Mouse (Mus musculus): ENCODE measurements at regions not wholly inside any gene's neighbourhood (a gene's known extent, or its start where the extent isn't known, plus 50 kb on each side); places are given as distances from the start of the nearest gene placed in this dataset.

DNA sequence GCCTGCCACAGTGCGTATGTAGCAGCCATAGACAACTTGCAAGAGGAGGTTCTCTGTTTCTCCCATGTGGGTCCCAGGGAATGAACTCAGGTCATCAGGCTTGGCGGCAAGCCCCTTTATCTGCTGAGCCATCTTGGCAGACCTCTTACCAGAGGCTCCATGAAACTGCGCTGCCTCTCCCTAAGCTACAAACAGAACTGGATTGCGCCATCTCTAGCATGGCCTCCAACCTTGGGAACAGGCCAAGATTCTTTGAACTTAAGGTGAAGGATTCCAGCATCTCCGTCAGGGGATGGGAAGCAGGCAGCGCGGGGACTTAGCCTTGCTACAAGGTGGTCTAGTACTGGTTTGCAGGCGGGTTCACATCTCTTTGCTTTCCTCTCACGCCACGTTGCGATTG lies 201.8 kb upstream of the Kazn start:
- no peaks in the 10 kb centered on the region for H3K36me3 ChIP-seq
- H3K27ac ChIP-seq = no peak overlapping the region
- H3K4me1 ChIP-seq = no peaks in the 10 kb centered on the region
- no peak overlapping the region for H3K9ac ChIP-seq
- no peak for ATAC-seq
- WGBS (ENCODE audit: insufficient replicate concordance) = 85% methylated on average over 11 of the region's 11 CpGs
- H3K4me3 ChIP-seq = no peak overlapping the region
- H3K9me3 ChIP-seq (replicated peaks) = no peaks in the 10 kb centered on the region
- H3K27me3 ChIP-seq (replicated peaks) = no peaks in the 10 kb centered on the region
- H3K4me2 ChIP-seq = no peak overlapping the region

DNA sequence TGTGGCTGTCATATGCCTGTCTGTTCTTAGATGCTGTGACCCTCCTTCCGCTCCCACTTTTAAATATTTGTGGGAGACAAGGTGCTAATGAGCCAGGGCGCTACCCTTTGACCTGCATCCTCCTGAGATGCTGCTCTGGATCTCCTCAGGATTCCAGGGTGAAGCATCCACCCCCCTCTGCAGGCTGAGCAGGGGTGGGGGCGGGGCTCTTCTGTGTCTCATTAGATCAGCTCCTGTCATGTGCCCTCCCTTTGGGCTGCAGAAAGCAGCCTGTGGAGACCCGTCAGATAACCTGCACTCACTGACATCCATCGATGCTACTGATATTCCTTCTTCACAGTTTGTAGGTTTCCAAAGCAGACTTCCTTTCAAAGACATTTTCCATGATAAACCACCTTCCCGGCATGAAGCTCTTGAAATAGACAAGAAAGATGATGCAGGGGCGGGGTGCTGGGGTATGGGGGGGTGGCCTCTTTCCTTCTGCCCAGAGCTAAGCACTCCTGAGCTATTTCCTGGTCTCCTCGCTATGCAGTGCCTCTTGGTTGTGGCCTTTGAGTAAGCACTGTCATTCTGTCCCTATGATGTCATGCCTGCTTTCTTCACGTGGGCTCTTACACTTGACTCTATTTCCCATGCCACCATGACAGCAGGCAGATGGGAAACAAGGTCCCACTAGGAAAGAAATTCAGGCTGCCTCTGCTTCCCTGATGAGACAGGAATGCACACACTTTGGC lies 200.4 kb upstream of the Kazn start:
- Histone ChIP-seq H3K27me3 (replicated peaks) (no peaks in the 10 kb centered on the region), H3K4me3 (no peak overlapping the region), H3K27ac (no peak overlapping the region), H3K4me1 (no peaks in the 10 kb centered on the region), H3K9me3 (replicated peaks) (no peaks in the 10 kb centered on the region), H3K4me2 (no peak overlapping the region), H3K9ac (no peak overlapping the region), H3K36me3 (no peaks in the 10 kb centered on the region)
- no peak for ATAC-seq
- 38% methylated on average over 9 of the region's 9 CpGs for WGBS (ENCODE audit: insufficient replicate concordance)

DNA sequence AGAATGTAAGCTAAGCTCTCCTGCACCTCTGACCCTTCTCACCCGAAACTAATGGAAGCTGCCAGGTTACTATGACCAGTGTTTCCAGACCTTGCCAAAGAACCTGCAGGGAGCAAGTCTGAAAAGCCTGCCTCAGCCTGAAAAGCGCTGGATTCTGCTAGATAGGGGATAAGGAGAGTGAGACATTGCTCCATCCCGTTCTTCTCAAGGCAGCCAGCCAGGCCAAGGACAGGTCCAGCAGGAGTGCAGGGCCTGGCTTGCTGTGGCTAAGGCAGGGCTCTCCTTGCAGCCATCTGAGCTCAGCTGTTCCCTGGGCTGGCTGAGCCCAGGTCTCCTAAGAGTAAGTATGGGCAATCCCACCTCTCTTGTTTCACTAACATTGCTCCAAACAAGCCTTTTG lies 185.4 kb upstream of the Kazn start:
- H3K4me3 ChIP-seq = no peak overlapping the region
- no peak for ATAC-seq
- no peaks in the 10 kb centered on the region for H3K36me3 ChIP-seq
- no peaks in the 10 kb centered on the region for H3K27me3 ChIP-seq (replicated peaks)
- H3K27ac ChIP-seq = no peak overlapping the region
- H3K9ac ChIP-seq = no peak overlapping the region
- H3K4me1 ChIP-seq = no peaks in the 10 kb centered on the region
- H3K4me2 ChIP-seq = no peak overlapping the region
- no peaks in the 10 kb centered on the region for H3K9me3 ChIP-seq (replicated peaks)
- 49% methylated on average over 3 of the region's 3 CpGs for WGBS (ENCODE audit: insufficient replicate concordance)

DNA sequence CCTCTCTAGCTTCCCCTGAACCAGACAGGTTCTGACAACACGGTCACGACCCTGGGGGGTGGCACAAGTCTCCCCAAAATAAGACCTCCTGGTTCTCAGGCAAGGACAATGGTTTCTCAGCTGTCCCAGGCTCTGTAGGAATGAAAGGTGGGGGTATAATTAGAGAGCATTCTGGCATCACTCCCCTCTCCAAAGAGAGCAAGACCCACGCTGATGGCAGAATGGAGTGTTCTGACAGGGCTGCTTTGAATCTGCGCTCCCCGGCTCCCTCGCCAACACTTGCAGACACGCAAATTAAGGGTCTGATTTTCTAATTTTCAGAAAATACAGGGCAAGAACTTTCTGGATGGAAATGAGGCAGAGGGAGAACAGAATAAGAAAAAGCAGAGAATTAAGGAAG lies 181.2 kb upstream of the Kazn start:
- H3K9me3 ChIP-seq (replicated peaks) = no peaks in the 10 kb centered on the region
- H3K27me3 ChIP-seq (replicated peaks) = no peaks in the 10 kb centered on the region
- H3K4me2 ChIP-seq = no peak overlapping the region
- H3K27ac ChIP-seq = no peak overlapping the region
- ATAC-seq = no peak
- no peak overlapping the region for H3K4me3 ChIP-seq
- WGBS (ENCODE audit: insufficient replicate concordance) = 64% methylated on average over 7 of the region's 7 CpGs
- no peaks in the 10 kb centered on the region for H3K36me3 ChIP-seq
- no peaks in the 10 kb centered on the region for H3K4me1 ChIP-seq
- H3K9ac ChIP-seq = no peak overlapping the region

DNA sequence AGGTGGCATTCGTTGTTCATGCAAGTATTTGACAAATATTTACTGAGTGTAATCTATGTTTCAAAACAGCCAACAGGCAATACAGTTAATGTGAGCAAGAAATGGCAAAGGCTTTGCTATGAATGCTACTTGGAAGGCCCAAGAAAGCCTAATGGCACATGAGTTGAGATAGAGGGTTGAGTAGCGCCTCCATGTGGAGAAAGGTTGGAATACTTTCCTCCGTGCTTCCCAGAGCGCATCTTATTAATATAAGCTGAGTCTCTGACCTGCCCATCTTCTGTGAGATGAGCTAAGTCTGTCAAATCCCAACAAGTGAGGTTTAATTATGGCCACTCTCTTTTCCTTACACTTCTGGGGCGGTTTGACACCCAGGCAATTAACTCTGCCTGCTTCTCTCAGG lies 175.7 kb upstream of the Kazn start:
- Histone ChIP-seq H3K9me3 (replicated peaks) (no peaks in the 10 kb centered on the region), H3K27me3 (replicated peaks) (no peaks in the 10 kb centered on the region), H3K4me3 (no peak overlapping the region), H3K27ac (no peak overlapping the region), H3K4me2 (no peak overlapping the region), H3K9ac (no peak overlapping the region), H3K4me1 (no peaks in the 10 kb centered on the region), H3K36me3 (no peaks in the 10 kb centered on the region)
- 54% methylated on average over 5 of the region's 5 CpGs for WGBS (ENCODE audit: insufficient replicate concordance)
- ATAC-seq = no peak

DNA sequence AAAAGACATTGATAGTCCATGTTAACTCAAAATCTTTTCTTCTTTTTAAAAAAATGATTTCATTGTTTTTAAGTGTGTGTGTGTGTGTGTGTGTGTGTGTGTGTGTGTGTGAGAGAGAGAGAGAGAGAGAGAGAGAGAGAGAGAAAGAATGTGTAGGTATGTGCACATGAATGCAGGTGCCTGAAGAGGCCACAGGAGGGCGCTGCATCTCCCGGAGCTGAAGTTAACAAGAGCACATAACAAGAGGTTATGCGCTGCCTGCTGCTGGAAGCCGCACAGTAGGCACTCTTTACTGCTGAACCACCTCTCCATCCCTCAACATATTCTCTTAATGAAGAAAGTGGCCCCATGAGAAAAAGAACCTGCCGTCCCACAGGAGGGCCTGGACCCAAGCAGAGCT lies 172.6 kb upstream of the Kazn start:
- Histone ChIP-seq H3K4me1 (no peaks in the 10 kb centered on the region), H3K27me3 (replicated peaks) (no peaks in the 10 kb centered on the region), H3K9ac (no peak overlapping the region), H3K9me3 (replicated peaks) (no peaks in the 10 kb centered on the region), H3K36me3 (no peaks in the 10 kb centered on the region), H3K4me2 (no peak overlapping the region), H3K4me3 (no peak overlapping the region), H3K27ac (no peak overlapping the region)
- ATAC-seq = no peak
- 69% methylated on average over 5 of the region's 5 CpGs for WGBS (ENCODE audit: insufficient replicate concordance)

DNA sequence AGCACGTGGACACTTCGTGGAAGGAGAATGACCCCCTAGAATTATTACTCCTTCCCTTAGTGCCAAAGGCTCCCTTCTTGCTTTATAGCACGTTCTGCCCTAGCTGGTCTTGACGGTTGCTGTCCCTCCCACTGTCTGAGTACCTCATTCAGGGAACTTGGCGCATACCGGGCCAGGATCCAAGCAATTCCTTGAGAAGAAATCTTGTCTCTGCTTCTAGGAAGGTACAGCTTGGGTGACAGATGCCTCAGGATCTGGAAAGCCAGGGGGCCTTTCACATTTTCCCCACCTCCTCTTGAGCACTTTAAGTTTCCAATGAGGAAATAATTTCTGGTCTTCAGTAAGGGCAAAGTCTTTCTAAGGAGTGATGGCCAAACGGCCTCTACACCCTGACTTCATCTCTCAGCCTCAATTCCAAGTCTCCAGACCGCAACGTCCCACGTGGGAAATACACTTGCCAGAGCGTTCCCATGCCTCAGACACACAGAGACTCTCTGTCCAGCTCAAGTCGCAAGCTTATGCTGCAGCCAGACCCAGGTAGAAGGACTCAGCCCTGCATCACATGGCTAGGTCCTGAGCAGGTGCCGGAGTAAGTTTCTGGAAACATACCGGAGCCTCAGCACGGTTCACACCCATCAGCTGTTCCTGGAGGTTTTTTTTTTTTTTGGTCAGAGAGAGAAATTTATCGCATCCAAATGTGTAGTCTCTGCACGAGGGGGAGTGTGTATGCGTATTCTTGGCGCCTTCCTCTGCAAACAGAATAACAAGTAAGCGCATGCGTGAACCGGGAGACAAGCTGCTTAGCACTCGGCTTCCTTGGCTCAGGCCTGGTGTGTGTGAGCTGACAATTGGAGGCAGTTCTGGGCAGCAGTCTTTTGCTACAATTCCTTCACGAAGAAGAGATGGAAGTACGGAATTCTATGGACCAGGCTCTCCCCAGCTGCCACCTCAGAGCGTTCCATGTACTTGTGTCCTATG lies 171.7 kb upstream of the Kazn start:
- no peak overlapping the region for H3K27ac ChIP-seq
- H3K4me3 ChIP-seq = no peak overlapping the region
- H3K27me3 ChIP-seq (replicated peaks) = no peaks in the 10 kb centered on the region
- no peaks in the 10 kb centered on the region for H3K36me3 ChIP-seq
- H3K4me1 ChIP-seq = no peaks in the 10 kb centered on the region
- no peaks in the 10 kb centered on the region for H3K9me3 ChIP-seq (replicated peaks)
- WGBS (ENCODE audit: insufficient replicate concordance) = 74% methylated on average over 26 of the region's 26 CpGs
- ATAC-seq = no peak
- no peak overlapping the region for H3K4me2 ChIP-seq
- no peak overlapping the region for H3K9ac ChIP-seq

DNA sequence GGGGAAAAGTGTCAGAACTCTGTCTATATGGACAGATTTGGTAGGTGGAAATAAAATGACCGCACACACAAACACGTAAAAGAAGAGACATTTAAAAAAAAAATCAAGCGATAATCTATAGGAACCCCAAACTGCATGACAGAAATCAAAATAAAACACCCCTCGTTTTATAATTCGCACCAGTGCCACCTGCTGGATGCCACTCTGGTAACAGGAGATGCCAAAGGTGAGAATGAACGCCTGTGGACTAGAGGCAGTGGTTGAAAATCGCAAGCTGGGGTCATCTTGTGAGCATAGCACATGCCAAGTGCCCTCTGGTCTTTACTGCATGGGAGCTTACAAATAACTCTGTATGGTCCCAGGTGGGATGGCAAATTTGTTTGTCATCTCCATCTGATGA lies 158.7 kb upstream of the Kazn start:
- H3K4me3 ChIP-seq = no peak overlapping the region
- ATAC-seq = no peak
- no peak overlapping the region for H3K4me2 ChIP-seq
- no peaks in the 10 kb centered on the region for H3K36me3 ChIP-seq
- H3K27ac ChIP-seq = no peak overlapping the region
- 61% methylated on average over 7 of the region's 7 CpGs for WGBS (ENCODE audit: insufficient replicate concordance)
- no peaks in the 10 kb centered on the region for H3K4me1 ChIP-seq
- no peaks in the 10 kb centered on the region for H3K9me3 ChIP-seq (replicated peaks)
- no peak overlapping the region for H3K9ac ChIP-seq
- H3K27me3 ChIP-seq (replicated peaks) = no peaks in the 10 kb centered on the region

DNA sequence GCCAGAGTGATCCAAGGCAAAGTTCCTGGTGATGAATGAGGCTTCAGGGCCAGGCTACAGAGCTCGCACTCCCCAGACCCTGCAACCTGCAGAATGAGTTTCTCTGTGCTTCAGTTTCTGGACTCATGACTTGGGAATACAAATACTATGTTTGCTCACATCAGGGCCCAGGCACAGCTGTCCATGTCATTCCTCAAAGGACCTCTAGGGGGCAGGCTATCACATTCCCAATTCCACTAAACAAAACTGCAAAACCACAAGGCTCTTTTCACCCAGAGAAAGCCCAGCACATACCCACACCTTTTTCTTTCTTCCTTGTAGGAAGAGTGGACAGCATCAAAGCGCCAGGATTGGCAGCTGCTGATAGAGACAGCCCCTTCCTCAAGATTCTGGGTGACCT lies 153.7 kb upstream of the Kazn start:
- no peak overlapping the region for H3K4me2 ChIP-seq
- H3K4me1 ChIP-seq = no peaks in the 10 kb centered on the region
- WGBS (ENCODE audit: insufficient replicate concordance) = 44% methylated on average over 2 of the region's 2 CpGs
- H3K9me3 ChIP-seq (replicated peaks) = no peaks in the 10 kb centered on the region
- no peak overlapping the region for H3K9ac ChIP-seq
- no peak overlapping the region for H3K4me3 ChIP-seq
- no peak overlapping the region for H3K27ac ChIP-seq
- no peaks in the 10 kb centered on the region for H3K36me3 ChIP-seq
- no peaks in the 10 kb centered on the region for H3K27me3 ChIP-seq (replicated peaks)
- ATAC-seq = no peak

DNA sequence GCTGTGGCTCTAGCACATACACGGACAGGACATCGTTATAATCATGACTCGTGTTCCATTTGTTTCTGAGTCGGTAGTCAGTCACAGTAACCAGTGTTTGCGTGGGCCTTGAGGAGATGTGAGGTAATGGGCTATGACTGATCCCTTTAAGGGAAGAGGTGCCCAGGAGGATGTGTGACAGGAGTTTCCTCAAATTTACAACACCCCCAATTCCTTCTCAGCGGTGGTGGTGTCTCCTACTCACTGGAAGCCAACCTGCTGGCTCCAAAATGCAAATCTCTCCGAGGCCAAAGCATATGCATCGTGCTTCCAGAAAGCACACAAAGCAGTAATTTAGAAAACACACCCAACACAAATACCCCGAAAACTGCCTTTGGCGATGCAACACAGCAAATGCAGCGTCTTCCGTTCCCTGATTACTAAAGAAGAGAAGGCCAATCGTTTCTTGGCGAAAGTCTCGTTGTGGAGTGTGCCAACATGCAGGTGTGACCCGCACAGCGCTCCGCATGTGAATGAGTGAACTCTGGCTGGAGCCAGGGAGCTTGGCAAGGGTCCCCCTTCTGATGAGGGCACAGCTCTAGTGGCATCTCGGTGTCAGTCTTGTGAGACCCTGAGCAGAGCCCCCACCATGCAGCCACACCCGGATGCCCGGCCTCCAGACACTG lies 151.5 kb upstream of the Kazn start:
- no peak for ATAC-seq
- no peak overlapping the region for H3K27ac ChIP-seq
- 69% methylated on average over 21 of the region's 21 CpGs for WGBS (ENCODE audit: insufficient replicate concordance)

DNA sequence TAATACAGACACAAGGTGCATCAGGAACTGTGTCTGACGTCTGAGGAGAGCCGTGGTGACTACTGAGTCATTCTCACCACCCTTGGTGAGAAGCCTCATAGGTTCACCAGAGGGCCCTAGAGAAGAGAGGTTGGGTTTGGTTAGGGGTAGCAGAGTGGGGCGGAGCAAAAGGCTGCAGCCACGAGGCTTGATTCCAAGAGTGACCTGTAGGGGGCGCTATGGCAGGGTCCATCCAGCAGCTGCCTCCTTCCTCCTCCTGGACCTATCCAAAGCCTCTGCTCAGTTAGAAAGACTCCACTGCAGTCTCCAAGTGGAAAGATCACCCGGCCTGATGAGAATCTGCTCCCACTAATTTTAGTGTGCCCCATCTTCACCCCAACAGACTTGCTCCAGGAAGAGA lies 149.3 kb upstream of the Kazn start:
- no peaks in the 10 kb centered on the region for H3K4me1 ChIP-seq
- no peak overlapping the region for H3K27ac ChIP-seq
- no peak overlapping the region for H3K9ac ChIP-seq
- H3K27me3 ChIP-seq (replicated peaks) = no peaks in the 10 kb centered on the region
- H3K36me3 ChIP-seq = no peaks in the 10 kb centered on the region
- no peak for ATAC-seq
- H3K4me3 ChIP-seq = no peak overlapping the region
- H3K4me2 ChIP-seq = no peak overlapping the region
- 56% methylated on average over 6 of the region's 6 CpGs for whole genome bisulfite sequencing (ENCODE audit: insufficient replicate concordance)
- 0 out of 2 replicates have a peak, but pooled peaks cover 6% of the 10 kb centered on the region for H3K9me3 ChIP-seq (replicated peaks)

More for the DNA sequence above, 151.5 kb upstream of the Kazn start:
- Histone ChIP-seq H3K4me3 (no peak overlapping the region), H3K36me3 (no peaks in the 10 kb centered on the region), H3K4me2 (no peak overlapping the region), H3K27me3 (replicated peaks) (no peaks in the 10 kb centered on the region), H3K4me1 (no peaks in the 10 kb centered on the region), H3K9ac (no peak overlapping the region), H3K9me3 (replicated peaks) (no peaks in the 10 kb centered on the region)

DNA sequence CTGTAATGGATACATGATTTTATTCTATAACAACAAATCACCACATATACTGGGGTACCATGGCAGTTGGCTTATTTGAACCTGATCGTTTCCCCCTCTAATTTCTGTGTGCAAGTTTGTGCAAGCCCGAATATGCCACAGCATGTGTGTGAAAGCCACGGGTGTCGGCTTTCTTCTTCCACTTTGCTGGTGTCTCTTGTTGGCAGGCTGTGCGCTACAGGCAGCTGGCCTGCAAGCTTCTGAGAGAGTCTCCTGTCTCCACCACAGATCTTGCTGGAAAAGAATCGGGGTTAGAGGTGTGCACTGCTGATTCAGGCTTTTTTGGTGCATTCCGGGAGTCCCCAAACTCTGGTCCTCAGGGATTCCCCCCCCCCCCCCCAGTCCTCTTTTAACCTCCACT lies 142.0 kb upstream of the Kazn start:
- Histone ChIP-seq H3K4me2 (no peak overlapping the region), H3K9me3 (replicated peaks) (0 out of 2 replicates have a peak, but pooled peaks cover 6% of the 10 kb centered on the region), H3K9ac (no peak overlapping the region), H3K4me1 (no peaks in the 10 kb centered on the region), H3K27me3 (replicated peaks) (no peaks in the 10 kb centered on the region), H3K36me3 (no peaks in the 10 kb centered on the region), H3K27ac (no peak overlapping the region), H3K4me3 (no peak overlapping the region)
- WGBS (ENCODE audit: insufficient replicate concordance) = 65% methylated on average over 7 of the region's 7 CpGs
- ATAC-seq = no peak

Data from liver, embryonic 12.5 days (tissue).